Mouse (Mus musculus) ovary, postnatal 10 days (tissue): ENCODE measurements around the gene Marcks.

Experiments
- DNase-seq: peaks from one replicate; pipeline ENCODE4 v3.0.0; 2022; ENCODE audit warnings: low spot score

Marcks gene

GRCm38 (mm10) chr10:37138778-37139442 is at the start of gene Marcks:
TSS of gene Marcks (minus strand) at chr10:37138920.
- peak; percentile 62 for DNase-seq

- no peak for DNase-seq
Measured at GRCm38 (mm10) chr10:37177071-37177470, 38.4 kb upstream of the Marcks start.

DNA sequence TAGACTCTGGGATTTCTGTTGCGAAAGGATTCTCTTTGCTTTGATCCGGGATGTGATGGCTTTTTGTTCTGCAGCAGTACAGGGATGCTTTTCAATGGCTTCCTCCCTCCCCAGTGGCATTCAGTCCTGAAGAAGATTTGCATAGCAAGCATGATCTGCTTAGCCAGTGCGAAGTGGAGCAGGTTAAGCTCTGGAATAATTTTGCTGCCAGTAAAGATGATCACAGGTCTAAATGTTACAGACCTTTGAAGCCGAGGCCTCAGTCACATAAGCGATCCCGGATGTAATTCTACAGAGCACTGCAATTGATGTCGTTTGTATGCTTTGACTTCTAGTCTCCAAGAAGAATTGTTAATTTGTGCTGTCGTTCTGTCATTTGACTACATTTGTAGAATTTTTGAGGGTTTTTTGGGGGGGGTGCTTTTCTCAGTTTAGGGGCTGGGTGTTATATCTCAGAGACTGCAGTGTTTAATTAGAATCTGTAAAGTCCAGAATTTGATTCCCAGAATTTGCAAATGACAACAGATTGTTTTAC is 33.8 kb upstream of the Marcks start:
- no peak for DNase-seq

GRCm38 (mm10) chr10:37171711-37172415 is 33.1 kb upstream of the Marcks start:
- DNase-seq, result no peak

- no peak for DNase-seq
Measured at GRCm38 (mm10) chr10:37170878-37171277, 32.2 kb upstream of the Marcks start.

- peak; percentile 15 for DNase-seq
Measured at GRCm38 (mm10) chr10:37170466-37170865, 31.7 kb upstream of the Marcks start.

GRCm38 (mm10) chr10:37167527-37167926 is 28.8 kb upstream of the Marcks start:
- DNase-seq, result no peak

GRCm38 (mm10) chr10:37159731-37160130 is 21.0 kb upstream of the Marcks start:
- DNase-seq, result no peak

GRCm38 (mm10) chr10:37157156-37157555 is 18.4 kb upstream of the Marcks start:
- no peak for DNase-seq

- DNase-seq, result no peak
Measured at GRCm38 (mm10) chr10:37155131-37155530, 16.4 kb upstream of the Marcks start.

- DNase-seq, result no peak
Measured at GRCm38 (mm10) chr10:37151539-37152271, 13.0 kb upstream of the Marcks start.

- no peak for DNase-seq
Measured at GRCm38 (mm10) chr10:37148016-37148415, 9.3 kb upstream of the Marcks start.

- DNase-seq, result no peak
Measured at GRCm38 (mm10) chr10:37145456-37145855, 6.7 kb upstream of the Marcks start.

- DNase-seq, result no peak
Measured at GRCm38 (mm10) chr10:37141621-37142020, 2.9 kb upstream of the Marcks start.

GRCm38 (mm10) chr10:37140736-37141451 is 2.2 kb upstream of the Marcks start:
- peak; percentile 74 for DNase-seq

DNA sequence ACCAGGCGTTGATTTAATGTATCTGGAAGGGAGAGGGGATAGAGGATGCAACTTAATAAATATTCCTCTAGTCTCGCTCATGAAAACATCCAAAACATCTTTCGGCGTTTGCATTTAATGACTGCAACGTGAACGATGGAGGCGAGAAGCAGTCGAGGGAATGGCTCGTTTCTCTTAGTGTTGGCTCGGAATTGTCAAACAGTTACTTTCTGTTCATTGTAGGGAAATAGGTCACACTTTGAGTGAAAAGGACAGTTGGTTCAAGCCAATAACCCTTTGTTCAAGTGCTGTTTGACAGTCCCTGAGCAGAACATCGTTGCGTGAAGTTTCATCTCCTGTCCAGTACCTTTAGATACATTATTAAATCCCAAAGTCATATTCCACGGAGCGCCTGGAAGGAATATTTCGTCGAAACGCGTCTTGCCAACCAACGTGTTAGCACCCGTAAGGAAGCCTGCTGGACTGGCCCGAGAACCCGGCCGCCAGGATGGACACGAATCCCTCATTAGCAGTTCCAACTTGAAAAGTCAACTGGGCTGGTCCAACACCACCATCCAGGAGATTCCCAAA is 1.5 kb upstream of the Marcks start:
- DNase-seq, result no peak

GRCm38 (mm10) chr10:37139443-37140165 is 884 bp upstream of the Marcks start:
- peak; percentile 31 for DNase-seq

GRCm38 (mm10) chr10:37138311-37138731 is 399 bp downstream of the Marcks start:
- DNase-seq, result peak; percentile 33

DNA sequence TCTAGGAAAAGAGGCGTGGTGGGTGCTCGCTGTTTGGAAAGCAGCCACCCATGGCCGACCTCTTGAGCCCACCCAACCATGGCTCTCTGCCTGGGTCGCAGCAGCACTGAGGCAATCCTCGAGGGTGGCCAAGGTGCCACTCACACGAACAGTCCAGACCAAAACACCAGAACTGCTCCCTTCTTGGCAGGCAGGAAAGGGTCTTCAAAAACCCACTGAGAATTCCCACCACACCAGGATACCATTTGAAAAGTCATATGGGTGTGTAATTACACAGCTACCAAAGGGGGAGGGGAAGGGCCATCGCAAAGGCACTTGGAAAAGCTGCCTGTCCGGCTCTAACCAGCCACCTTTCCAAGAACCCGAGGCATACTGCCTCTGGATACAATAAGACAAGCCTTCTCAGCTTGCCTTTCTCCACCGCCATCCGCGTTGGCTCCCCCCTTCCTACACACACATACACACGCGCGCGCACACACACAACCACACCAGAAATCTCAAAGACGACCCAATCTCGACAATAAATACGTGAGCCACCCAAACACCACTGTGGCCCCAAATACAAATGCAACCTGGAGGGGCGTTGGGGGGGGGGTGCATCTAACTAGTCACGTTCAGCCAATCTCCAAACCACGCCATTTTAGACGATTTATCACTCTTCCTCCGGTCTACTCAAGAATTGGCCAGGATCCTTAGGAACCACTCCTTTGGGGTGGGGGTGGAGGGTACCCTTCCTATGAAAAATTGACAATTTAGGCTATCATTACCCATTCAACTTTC is 999 bp downstream of the Marcks start:
- peak; percentile 55 for DNase-seq

DNA sequence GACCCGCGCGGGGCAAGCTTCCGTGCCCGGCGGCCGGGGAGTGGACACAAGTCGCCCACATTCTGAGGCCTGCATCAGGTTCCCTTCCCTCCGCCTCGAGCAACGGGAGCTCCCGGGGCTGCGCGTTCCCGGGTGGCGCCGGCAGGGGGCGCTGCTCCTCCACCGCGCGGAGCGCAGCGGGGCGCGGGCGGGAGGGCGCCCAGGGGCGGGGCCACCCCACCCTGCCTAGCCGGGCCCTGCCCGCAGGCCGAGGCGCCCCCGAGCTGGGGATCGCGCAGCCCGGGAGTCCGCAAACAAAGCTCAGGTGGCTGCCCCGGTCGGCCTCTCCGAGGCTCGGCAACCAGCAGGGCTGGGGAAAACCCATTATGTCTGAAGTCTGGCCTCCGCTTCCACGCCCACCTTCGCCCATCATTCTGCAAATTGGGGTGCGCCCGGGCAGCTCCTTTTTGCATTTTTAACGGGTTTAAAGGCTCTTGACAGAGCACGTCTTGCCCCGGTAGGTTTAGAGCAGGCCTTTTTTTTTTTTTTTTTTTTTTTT is 1.7 kb downstream of the Marcks start:
- DNase-seq, result peak; percentile 94
